Mouse (Mus musculus) stomach, embryonic 15.5 days (tissue): ENCODE results near the gene Ssh1. TPM values are rescaled to one million over a fixed set of nuclear protein-coding genes. Genes with fewer than 3 reads are reported as not detected.

ENCODE experiments used
- ATAC-seq: fragments of 200-750 bp; cut with Nextera tagmentation; 2 replicates; pipeline ENCODE4 v1.8.0; 2017; ENCODE audit warnings: low read depth, moderate number of reproducible peaks, moderate TSS enrichment; ENCODE audit not compliant: insufficient read depth, low FRiP score
- H3K27ac ChIP-seq: fragments of 300-500 bp; sonication (generic); 2 replicates; pipeline ENCODE4 v1.5.1; 2015; ENCODE audit warnings: mild to moderate bottlenecking, inconsistent platforms
- H3K27me3 ChIP-seq: fragments of 300-500 bp; sonication (generic); replicated peaks from 2 replicates; pipeline ENCODE4 v1.6.1; 2015; ENCODE audit warnings: inconsistent platforms
- H3K36me3 ChIP-seq: fragments of 300-500 bp; sonication (generic); 2 replicates; pipeline ENCODE4 v1.6.1; 2015; ENCODE audit warnings: inconsistent platforms
- H3K4me1 ChIP-seq: fragments of 300-500 bp; sonication (generic); 2 replicates; pipeline ENCODE4 v1.6.1; 2015; ENCODE audit warnings: inconsistent platforms
- H3K4me2 ChIP-seq: fragments of 300-500 bp; sonication (generic); 2 replicates; pipeline ENCODE4 v1.6.1; 2015; ENCODE audit warnings: mild to moderate bottlenecking, inconsistent platforms
- H3K4me3 ChIP-seq: fragments of 300-500 bp; sonication (generic); replicated peaks from 2 replicates; pipeline ENCODE4 v1.5.1; 2015; ENCODE audit warnings: inconsistent platforms
- H3K9ac ChIP-seq: fragments of 300-500 bp; sonication (generic); 2 replicates; pipeline ENCODE4 v1.6.1; 2015; ENCODE audit warnings: inconsistent platforms
- H3K9me3 ChIP-seq: fragments of 300-500 bp; sonication (generic); 2 replicates; pipeline ENCODE4 v1.6.1; 2016; ENCODE audit warnings: inconsistent platforms
- WGBS: fragments of 180-500 bp; shearing (Covaris S2); methylation state at CpG from one replicate; pipeline ENCODE4 v1.1.7; 2015; 5-methylcytosine and 5-hydroxymethylcytosine counted together
- polyA plus RNA-seq: library from polyadenylated mRNA; unstranded; fragments of >200 nt; fragmentation: Nextera tagmentation; extraction: Ambion mirVana; gene quantifications from 2 replicates; pipeline ENCODE4 v1.2.1, GENCODE M21; 2015

Gene Ssh1
- polyA plus RNA-seq, 1 experiment from 2014 or later = 13.7 TPM

- 28% methylated on average over 6 of the region's 6 CpGs for WGBS
- Histone ChIP-seq H3K9me3 (no peaks in the 10 kb centered on the region), H3K9ac (no peak overlapping the region), H3K36me3 (no peaks in the 10 kb centered on the region), H3K27ac (no peak overlapping the region), H3K4me1 (0 out of 2 replicates have a peak, but pooled peaks cover 6% of the 10 kb centered on the region), H3K4me3 (no peak overlapping the region), H3K27me3 (no peaks in the 10 kb centered on the region), H3K4me2 (no peak overlapping the region)
- ATAC-seq = no peak
These were observed 72.2 kb downstream of the Ssh1 start for GRCm38 (mm10) chr5:113921310-113922166.

GRCm38 (mm10) chr5:113919060-113919459 is 74.6 kb downstream of the Ssh1 start:
- Histone ChIP-seq H3K4me1 (0 out of 2 replicates have a peak, but pooled peaks cover 6% of the 10 kb centered on the region), H3K4me2 (no peak overlapping the region), H3K4me3 (no peak overlapping the region), H3K27me3 (no peaks in the 10 kb centered on the region), H3K9me3 (no peaks in the 10 kb centered on the region), H3K27ac (no peak overlapping the region), H3K9ac (no peak overlapping the region), H3K36me3 (no peaks in the 10 kb centered on the region)
- WGBS = 63% methylated on average over 7 of the region's 7 CpGs
- no peak for ATAC-seq

DNA sequence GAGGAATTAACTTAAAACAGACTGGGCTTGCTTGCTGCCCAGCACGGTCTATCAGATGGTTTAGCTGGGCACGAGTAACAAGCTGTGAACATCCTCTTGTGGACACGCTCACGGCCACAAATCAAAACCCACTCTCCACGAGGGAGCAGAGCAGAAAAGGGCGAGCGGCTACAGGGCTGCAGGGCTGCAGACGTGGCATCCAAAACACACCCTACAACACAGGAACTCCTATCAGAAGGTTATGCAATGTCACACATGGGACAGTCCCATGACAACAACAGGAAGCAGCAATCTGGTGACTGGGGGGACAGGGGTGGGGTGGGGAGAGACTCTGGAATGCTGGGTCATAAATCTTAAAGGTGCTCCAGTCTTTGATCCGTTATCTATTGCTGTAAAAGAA is 75.0 kb downstream of the Ssh1 start:
- no peaks in the 10 kb centered on the region for H3K36me3 ChIP-seq
- ATAC-seq = no peak
- 0 out of 2 replicates have a peak, but pooled peaks cover 6% of the 10 kb centered on the region for H3K4me1 ChIP-seq
- no peak overlapping the region for H3K27ac ChIP-seq
- WGBS = 34% methylated on average over 9 of the region's 9 CpGs
- H3K4me3 ChIP-seq = no peak overlapping the region
- H3K4me2 ChIP-seq = no peak overlapping the region
- no peak overlapping the region for H3K9ac ChIP-seq
- H3K27me3 ChIP-seq = no peaks in the 10 kb centered on the region
- H3K9me3 ChIP-seq = no peaks in the 10 kb centered on the region

GRCm38 (mm10) chr5:113910705-113911104 is 83.0 kb downstream of the Ssh1 start:
- ATAC-seq = no peak
- no peak overlapping the region for H3K9ac ChIP-seq
- peak overlapping the region; percentile 24; the same call in 1 of the 2 replicates for H3K4me2 ChIP-seq
- H3K4me3 ChIP-seq = no peak overlapping the region
- H3K27ac ChIP-seq = no peak overlapping the region
- peaks cover 12% of the 10 kb centered on the region for H3K4me1 ChIP-seq
- no peaks in the 10 kb centered on the region for H3K9me3 ChIP-seq
- H3K27me3 ChIP-seq = no peaks in the 10 kb centered on the region
- 63% methylated on average over 6 of the region's 6 CpGs for WGBS
- no peaks in the 10 kb centered on the region for H3K36me3 ChIP-seq

GRCm38 (mm10) chr5:113910065-113910701 is 83.5 kb downstream of the Ssh1 start:
- 21% methylated on average over 10 of the region's 10 CpGs for WGBS
- Histone ChIP-seq H3K27ac (peak overlapping the region; percentile 97), H3K36me3 (no peaks in the 10 kb centered on the region), H3K27me3 (no peaks in the 10 kb centered on the region), H3K9ac (no peak overlapping the region), H3K4me1 (peaks cover 17% of the 10 kb centered on the region), H3K4me3 (no peak overlapping the region), H3K9me3 (no peaks in the 10 kb centered on the region), H3K4me2 (peak overlapping the region; percentile 24)
- ATAC-seq = no peak

DNA sequence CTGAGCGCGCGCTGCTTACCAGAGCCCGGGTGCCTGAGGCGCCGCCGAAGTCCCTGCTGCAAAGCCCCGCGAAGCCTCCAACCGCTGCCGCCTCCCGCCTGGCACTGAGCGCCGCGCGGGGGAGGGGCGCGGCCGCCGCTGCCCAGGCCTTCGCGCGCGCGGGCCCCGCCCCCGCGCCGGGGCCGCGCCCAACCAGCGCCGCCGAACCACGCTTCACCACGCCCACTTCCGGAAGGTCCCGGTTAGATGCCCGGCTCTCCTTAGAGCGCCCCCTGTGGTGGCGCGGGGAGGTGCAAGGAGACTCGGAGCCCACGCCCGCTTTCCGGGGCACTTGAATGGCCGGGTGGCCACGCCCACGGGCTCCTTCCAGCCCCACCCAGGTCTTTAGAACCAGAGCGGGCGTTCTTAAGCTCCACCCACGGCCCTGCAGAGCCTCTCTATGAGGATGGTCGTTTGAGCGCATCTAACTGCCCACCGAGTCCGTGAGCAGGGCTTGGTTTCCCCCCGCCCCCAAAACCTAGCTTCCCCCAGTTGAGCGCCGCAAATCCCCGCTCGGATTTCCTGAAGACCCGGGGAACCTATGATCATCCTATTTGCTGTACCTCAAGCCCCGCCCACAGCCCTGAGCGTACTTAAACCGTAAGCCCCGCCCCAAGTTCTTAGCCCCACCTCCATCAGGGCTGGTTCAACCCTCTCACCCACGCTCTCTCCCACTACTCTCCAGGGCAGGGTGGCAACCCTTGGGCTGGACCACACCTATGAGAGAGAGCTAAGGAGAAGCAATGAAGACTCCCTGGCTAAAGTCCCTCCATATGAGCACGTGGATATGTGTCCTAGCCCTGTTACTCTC is 84.9 kb downstream of the Ssh1 start, which contains the start of gene Coro1c:
TSS of gene Coro1c (minus strand) at position 167 of the 850 bp plus-strand sequence.
- peak; percentile 87 for ATAC-seq
- H3K27ac ChIP-seq = peak within 1 kb of the TSS; percentile 97
- H3K27me3 ChIP-seq = no peaks in the 10 kb centered on the region
- WGBS = under 1% methylated on average over 63 of the region's 68 CpGs
- no peaks in the 10 kb centered on the region for H3K36me3 ChIP-seq
- H3K9ac ChIP-seq = peak within 1 kb of the TSS; percentile 91
- no peaks in the 10 kb centered on the region for H3K9me3 ChIP-seq
- H3K4me3 ChIP-seq = peak within 1 kb of the TSS; percentile 98
- peaks cover 20% of the 10 kb centered on the region for H3K4me1 ChIP-seq
- H3K4me2 ChIP-seq = peak within 1 kb of the TSS; percentile 81

GRCm38 (mm10) chr5:113907786-113908567 is 85.7 kb downstream of the Ssh1 start:
- Histone ChIP-seq H3K27ac (peak overlapping the region; percentile 97), H3K9me3 (no peaks in the 10 kb centered on the region), H3K4me2 (peak overlapping the region; percentile 81), H3K9ac (peak overlapping the region; percentile 91), H3K27me3 (no peaks in the 10 kb centered on the region), H3K4me1 (peaks cover 26% of the 10 kb centered on the region), H3K36me3 (no peaks in the 10 kb centered on the region), H3K4me3 (peak overlapping the region; percentile 98)
- peak; percentile 66 for ATAC-seq
- WGBS = under 1% methylated on average over 68 of the region's 69 CpGs

DNA sequence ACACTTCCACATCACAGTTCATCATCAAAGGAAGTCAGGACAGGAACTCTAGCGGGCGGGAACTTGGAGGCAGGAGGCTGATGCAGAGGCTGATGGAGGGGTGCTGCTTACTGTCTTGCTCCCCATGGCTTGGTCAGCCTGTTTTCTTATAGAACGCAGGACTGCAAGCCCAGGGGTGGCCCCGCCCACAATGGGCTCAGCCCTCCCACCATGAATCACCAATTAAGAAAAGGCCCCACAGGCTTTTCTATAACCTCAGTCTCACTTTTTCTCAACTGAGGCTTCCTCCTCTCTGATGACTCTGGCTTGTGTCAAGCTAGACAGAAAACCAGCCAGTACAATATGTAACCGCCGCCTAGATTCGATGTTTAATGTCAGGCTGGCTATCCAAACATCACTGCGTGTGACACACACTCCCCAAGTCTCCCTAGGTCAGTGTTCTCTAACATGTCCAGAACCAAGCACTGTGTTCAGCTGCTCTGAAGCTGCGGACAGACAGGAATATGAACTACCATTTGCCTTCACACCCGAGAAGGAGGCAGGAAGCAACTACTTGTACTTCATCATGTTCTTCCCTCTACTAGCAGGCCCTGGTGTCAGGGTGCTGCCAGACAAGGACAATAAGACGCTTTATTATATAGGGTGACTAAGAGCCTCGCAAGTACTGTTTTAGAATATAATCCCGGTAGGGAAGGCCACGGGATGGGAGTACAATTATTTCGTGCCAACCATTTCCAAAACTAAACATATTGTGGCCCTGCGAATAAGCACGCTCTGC is 86.5 kb downstream of the Ssh1 start:
- H3K27ac ChIP-seq = peak overlapping the region; percentile 97
- WGBS = 8% methylated on average over 17 of the region's 17 CpGs
- ATAC-seq = no peak
- H3K4me3 ChIP-seq = peak overlapping the region; percentile 98
- peaks cover 31% of the 10 kb centered on the region for H3K4me1 ChIP-seq
- no peaks in the 10 kb centered on the region for H3K36me3 ChIP-seq
- peak overlapping the region; percentile 81 for H3K4me2 ChIP-seq
- no peaks in the 10 kb centered on the region for H3K27me3 ChIP-seq
- no peaks in the 10 kb centered on the region for H3K9me3 ChIP-seq
- peak overlapping the region; percentile 91; the same call in 1 of the 2 replicates for H3K9ac ChIP-seq

- Histone ChIP-seq H3K4me1 (peaks cover 42% of the 10 kb centered on the region), H3K4me2 (no peak overlapping the region), H3K9me3 (no peaks in the 10 kb centered on the region), H3K9ac (no peak overlapping the region), H3K4me3 (no peak overlapping the region), H3K27ac (peak overlapping the region; percentile 36; the same call in 1 of the 2 replicates), H3K27me3 (no peaks in the 10 kb centered on the region), H3K36me3 (no peaks in the 10 kb centered on the region)
- WGBS = 31% methylated on average over 4 of the region's 4 CpGs
- no peak for ATAC-seq
These were observed 88.7 kb downstream of the Ssh1 start for GRCm38 (mm10) chr5:113904987-113905386.

DNA sequence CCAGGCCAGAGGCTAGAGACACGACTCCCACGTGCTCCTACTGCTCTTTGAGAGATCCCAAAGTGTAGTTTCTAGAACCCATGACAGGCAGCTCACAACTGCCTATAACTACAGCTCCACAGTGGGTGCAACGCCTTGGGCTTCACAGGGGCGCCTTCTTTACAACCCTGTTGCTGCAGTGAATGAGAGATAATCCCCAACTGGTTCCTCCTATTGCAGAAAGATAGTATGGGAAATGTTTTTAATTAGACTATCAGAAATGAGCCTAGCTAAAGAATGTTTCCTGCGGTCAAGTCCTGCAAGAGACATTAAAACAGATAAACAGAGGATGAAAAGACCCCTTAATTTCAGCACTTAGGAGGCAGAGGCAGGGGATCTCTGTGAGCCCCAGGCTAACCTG is 90.7 kb downstream of the Ssh1 start:
- Histone ChIP-seq H3K36me3 (no peaks in the 10 kb centered on the region), H3K9ac (no peak overlapping the region), H3K27ac (no peak overlapping the region), H3K4me3 (no peak overlapping the region), H3K27me3 (no peaks in the 10 kb centered on the region), H3K4me1 (peaks cover 40% of the 10 kb centered on the region), H3K9me3 (no peaks in the 10 kb centered on the region), H3K4me2 (no peak overlapping the region)
- no peak for ATAC-seq
- 65% methylated on average over 5 of the region's 5 CpGs for WGBS
